Mouse (Mus musculus): Measurements from ENCODE around the gene Sufu.

GRCm38 (mm10) chr19:46349550-46349949 is 47.1 kb upstream of the Sufu start:
- TF ChIP-seq CTCF (IDR thresholded peaks at IDR 0.05) (no peak), POLR2A (IDR thresholded peaks at IDR 0.05; ENCODE audit: insufficient read depth, low read depth, low read length) (no peak)

All from heart, adult 2 months (tissue).